Mouse (Mus musculus) liver, embryonic 11.5 days (tissue): Measurements from ENCODE around the gene Rrp8. TPM values are rescaled to one million over a fixed set of nuclear protein-coding genes. Genes with fewer than 3 reads are reported as not detected.

ENCODE experiments used
- ATAC-seq: fragments of 200-750 bp; cut with Nextera tagmentation; replicated peaks from 2 replicates; pipeline ENCODE4 v1.8.0; 2017; ENCODE audit warnings: moderate number of reproducible peaks, mild to moderate bottlenecking, moderate TSS enrichment, moderate library complexity; ENCODE audit not compliant: low FRiP score
- DNase-seq: peaks from one replicate; pipeline ENCODE4 v3.0.0-alpha.2; 2017; ENCODE audit warnings: low spot score
- H3K27ac ChIP-seq: fragments of 300-500 bp; sonication (generic); 2 replicates; pipeline ENCODE4 v1.5.1; 2014; ENCODE audit warnings: mild to moderate bottlenecking, low read depth, low read length, control low read depth
- H3K27me3 ChIP-seq: fragments of 300-500 bp; sonication (generic); replicated peaks from 2 replicates; pipeline ENCODE4 v1.6.1; 2014; ENCODE audit warnings: low read length, mixed read lengths; ENCODE audit not compliant: control insufficient read depth, insufficient read depth
- H3K36me3 ChIP-seq: fragments of 300-500 bp; sonication (generic); 2 replicates; pipeline ENCODE4 v1.6.1; 2014; ENCODE audit warnings: mild to moderate bottlenecking, low read length, moderate library complexity, mixed read lengths; ENCODE audit not compliant: control insufficient read depth, insufficient read depth
- H3K4me1 ChIP-seq: fragments of 300-500 bp; sonication (generic); replicated peaks from 2 replicates; pipeline ENCODE4 v1.6.1; 2014; ENCODE audit warnings: low read length, mixed read lengths; ENCODE audit not compliant: control insufficient read depth, insufficient read depth
- H3K4me2 ChIP-seq: fragments of 300-500 bp; sonication (generic); 2 replicates; pipeline ENCODE4 v1.6.1; 2014; ENCODE audit warnings: mild to moderate bottlenecking, control low read depth, moderate library complexity
- H3K4me3 ChIP-seq: fragments of 300-500 bp; sonication (generic); 2 replicates; pipeline ENCODE4 v1.5.1; 2014; ENCODE audit warnings: low read depth, low read length, control low read depth
- H3K9ac ChIP-seq: fragments of 300-500 bp; sonication (generic); 2 replicates; pipeline ENCODE4 v1.6.1; 2014; ENCODE audit warnings: low read depth, low read length, control low read depth
- H3K9me3 ChIP-seq: fragments of 300-500 bp; sonication (generic); 2 replicates; pipeline ENCODE4 v1.6.1; 2016; ENCODE audit warnings: low read length, inconsistent platforms, mixed read lengths; ENCODE audit not compliant: control insufficient read depth
- WGBS: fragments of 180-500 bp; shearing (Covaris S2); extraction: QIAGEN DNeasy Blood & Tissue Kit; methylation state at CpG from one replicate; pipeline ENCODE4 v1.1.7; 2014; 5-methylcytosine and 5-hydroxymethylcytosine counted together
- polyA plus RNA-seq: library from polyadenylated mRNA; unstranded; fragments of >200 nt; fragmentation: Nextera tagmentation; extraction: Ambion mirVana; gene quantifications from 2 replicates; pipeline ENCODE4 v1.2.1, GENCODE M21; 2014

The Rrp8 gene
- polyA plus RNA-seq, 1 experiment from 2014 or later: 42.3 TPM

DNA sequence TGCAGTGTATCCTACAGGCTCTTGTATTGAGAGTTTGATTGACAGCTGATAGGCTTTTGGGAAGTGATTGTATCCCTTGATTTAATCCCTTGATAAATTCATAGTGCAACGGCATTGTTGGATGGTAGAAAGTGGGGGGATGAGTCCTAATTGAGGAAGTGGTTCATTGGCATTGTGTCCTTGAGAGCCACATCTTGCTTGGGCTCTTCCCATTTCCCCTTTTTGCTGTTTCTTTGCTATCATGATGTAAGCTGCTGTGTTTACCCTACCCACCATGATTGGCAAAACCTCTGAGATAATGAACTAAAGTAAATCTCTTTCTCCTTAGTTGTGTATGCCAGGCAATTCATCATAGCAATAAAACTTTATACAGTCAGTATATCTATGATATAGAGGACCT lies 46.3 kb downstream of the Rrp8 start:
- no peaks in the 10 kb centered on the region for H3K4me1 ChIP-seq
- ATAC-seq (no peak), DNase-seq (no peak)
- H3K27me3 ChIP-seq: no peaks in the 10 kb centered on the region
- H3K9me3 ChIP-seq: no peaks in the 10 kb centered on the region
- H3K9ac ChIP-seq: no peak overlapping the region
- no peak overlapping the region for H3K4me3 ChIP-seq
- H3K27ac ChIP-seq: no peak overlapping the region
- no peaks in the 10 kb centered on the region for H3K36me3 ChIP-seq
- 43% methylated on average over 1 of the region's 1 CpGs for WGBS
- no peak overlapping the region for H3K4me2 ChIP-seq

- no peak for ATAC-seq
- no peak overlapping the region for H3K4me3 ChIP-seq
- H3K4me2 ChIP-seq: no peak overlapping the region
Measured at GRCm38 (mm10) chr7:105685541-105686197, 51.5 kb downstream of the Rrp8 start.

More at GRCm38 (mm10) chr7:105685541-105686197, 51.5 kb downstream of the Rrp8 start:
- peak; percentile 33 for DNase-seq
- H3K36me3 ChIP-seq: no peaks in the 10 kb centered on the region
- no peak overlapping the region for H3K9ac ChIP-seq
- H3K27me3 ChIP-seq: no peaks in the 10 kb centered on the region
- H3K4me1 ChIP-seq: no peaks in the 10 kb centered on the region
- WGBS: 27% methylated on average over 13 of the region's 13 CpGs
- H3K9me3 ChIP-seq: no peaks in the 10 kb centered on the region
- H3K27ac ChIP-seq: no peak overlapping the region

Other genes starting within 250 kb of the Rrp8 start
- 33.6 and 40.8 TPM in 2 replicates for gene Smpd1, start 183.0 kb downstream of the Rrp8 start, polyA plus RNA-seq
- gene Apbb1, start 155.7 kb downstream of the Rrp8 start, polyA plus RNA-seq: 17.1 and 18.7 TPM in 2 replicates
- gene Hpx, start 137.2 kb downstream of the Rrp8 start, polyA plus RNA-seq: 66.3 TPM in 2 replicates
- 13.7 and 15.4 TPM in 2 replicates for gene Trim3, start 103.8 kb downstream of the Rrp8 start, polyA plus RNA-seq
- 222 and 242 TPM in 2 replicates for gene Timm10b, start 97.3 kb downstream of the Rrp8 start, polyA plus RNA-seq
- 42.7 and 50.1 TPM in 2 replicates for gene Arfip2, start 97.0 kb downstream of the Rrp8 start, polyA plus RNA-seq
- gene Gm45799, start 96.8 kb downstream of the Rrp8 start, polyA plus RNA-seq: 15.8 and 30.1 TPM in 2 replicates
- gene Dnhd1, start 86.6 kb downstream of the Rrp8 start, polyA plus RNA-seq: 0.30 and 0.61 TPM in 2 replicates
- 221 and 231 TPM in 2 replicates for gene Ilk, start 793 bp downstream of the Rrp8 start, polyA plus RNA-seq
- 229 and 244 TPM in 2 replicates for gene Taf10, start 7.0 kb upstream of the Rrp8 start, polyA plus RNA-seq
- 77.3 and 80.0 TPM in 2 replicates for gene Tpp1, start 14.8 kb upstream of the Rrp8 start, polyA plus RNA-seq
- 5.0 and 5.8 TPM in 2 replicates for gene Dchs1, start 50.3 kb upstream of the Rrp8 start, polyA plus RNA-seq
- 432 and 453 TPM in 2 replicates for gene Mrpl17, start 73.7 kb upstream of the Rrp8 start, polyA plus RNA-seq
- 0.22 and 0.64 TPM in 2 replicates for gene Gm4070, start 216.6 kb upstream of the Rrp8 start, polyA plus RNA-seq